Mouse (Mus musculus): ENCODE measurements around the gene Spcs2.

Gene Spcs2

GRCm38 (mm10) chr7:99787935-99788334 lies 75.3 kb downstream of the Spcs2 start:
- DNase-seq (ENCODE audit: extremely low read depth, insufficient read length, low spot score) = no peak

Data from 3134 (cell line).